Mouse (Mus musculus) heart, postnatal 25 days (tissue): ENCODE measurements at regions not wholly inside any gene's neighbourhood (a gene's known extent, or its start where the extent isn't known, plus 50 kb on each side); places are given as distances from the start of the nearest gene placed in this dataset.
"Not testable (repeated sequence)": the region's sequence is repeated elsewhere in the genome, so short reads cannot be mapped to it uniquely, and the experiment has no call there.

Experiments
- DNase-seq: peaks from one replicate; pipeline ENCODE4 v3.0.0; 2022; ENCODE audit warnings: low spot score
- intact Hi-C: fragments of 180-260 bp; cut with DNase I; formaldehyde crosslinking; loops from one replicate; pipeline ENCODE4 v1.15.1; 2025

DNA sequence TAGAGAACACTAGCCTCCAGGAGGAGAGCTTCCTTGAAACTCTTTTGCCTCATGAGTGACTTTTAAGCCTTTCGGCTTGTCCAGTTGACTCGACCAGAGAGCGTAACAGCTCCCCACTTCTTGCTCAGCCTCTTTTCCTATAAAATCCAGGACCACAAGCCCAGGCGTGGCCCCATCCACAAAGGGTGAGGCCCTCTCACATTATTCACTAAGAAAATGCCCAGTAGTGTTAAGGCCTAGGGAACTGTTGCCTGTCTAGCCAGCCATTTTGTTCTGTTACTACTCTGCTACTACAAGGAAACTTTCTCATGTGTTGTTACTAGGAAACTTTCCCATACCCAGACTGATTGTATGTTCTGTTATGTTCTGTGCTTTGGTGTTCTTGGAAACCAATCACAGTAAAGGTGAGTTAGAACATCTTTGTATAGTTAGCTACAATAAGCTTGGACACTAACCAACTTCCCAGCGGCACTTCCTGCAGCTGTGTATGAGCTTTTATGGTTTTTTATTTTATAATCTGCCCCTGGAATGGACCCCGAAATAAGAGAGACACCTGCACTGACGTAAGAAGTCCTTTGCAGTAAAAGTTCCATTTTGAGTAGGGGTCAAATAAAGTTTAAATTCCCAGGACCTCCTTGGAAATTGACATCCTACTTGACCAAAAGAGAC, 162.1 kb downstream of the Akr1d1 start:
- intact Hi-C loops: no loop called here
- DNase-seq: no peak

DNA sequence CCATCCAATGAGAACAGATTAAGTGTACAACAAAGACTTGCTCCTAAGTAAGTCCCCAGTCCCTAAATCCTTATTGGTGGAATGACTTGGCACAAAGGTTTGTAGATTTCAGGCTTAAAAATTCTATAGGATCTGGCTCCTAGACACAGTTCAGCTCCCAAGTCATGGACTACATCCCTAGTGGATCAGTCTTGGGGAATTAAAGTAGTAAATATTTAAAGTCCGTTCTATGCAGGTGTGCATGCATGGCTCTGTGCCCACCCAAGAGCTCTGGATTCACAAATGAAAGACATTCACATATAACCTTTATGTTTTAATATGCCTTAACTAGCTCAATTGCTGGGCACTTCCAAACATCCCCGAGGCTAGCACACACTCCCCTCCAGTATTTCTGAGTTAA, 162.8 kb downstream of the Akr1d1 start:
- intact Hi-C loops: no loop called here
- DNase-seq: no peak

DNA sequence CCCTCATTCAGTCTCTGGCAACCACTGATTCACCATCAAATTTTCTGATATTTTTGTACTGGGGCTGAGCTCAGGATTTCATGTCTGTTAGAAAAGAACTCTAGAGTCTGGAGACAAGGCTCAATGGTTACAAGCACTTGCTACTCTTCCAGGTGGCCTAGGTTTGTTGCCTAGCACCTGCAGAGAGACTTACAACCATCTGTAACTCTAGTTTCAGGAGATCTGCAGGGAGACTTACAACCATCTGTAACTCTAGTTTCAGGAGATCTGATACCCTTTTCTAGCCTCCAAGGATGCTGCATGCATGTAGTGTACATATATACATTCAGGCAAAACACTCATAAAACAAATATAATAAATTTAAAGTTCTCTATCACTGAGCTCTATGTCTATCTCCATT, 166.1 kb downstream of the Akr1d1 start:
- intact Hi-C loops: no loop called here
- no peak for DNase-seq

DNA sequence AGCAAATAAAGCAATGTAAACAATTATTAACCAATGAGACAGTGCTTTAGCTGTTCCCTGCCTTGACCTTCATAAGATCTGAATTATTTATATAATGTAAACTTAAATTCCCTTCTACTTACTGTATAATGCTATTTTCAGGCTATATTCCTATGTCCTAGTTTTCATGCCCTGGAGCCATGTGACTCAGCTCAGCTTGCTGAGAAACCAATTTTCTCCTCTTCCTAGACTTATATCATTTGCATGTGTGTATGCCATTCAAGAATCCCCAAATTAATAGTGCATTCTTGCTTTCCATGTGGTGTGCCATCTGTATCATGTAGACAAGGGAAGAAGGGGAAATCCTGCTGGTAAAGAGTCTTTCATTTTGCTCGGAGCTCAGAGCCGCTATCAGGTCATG, 166.7 kb upstream of the Trim24 start:
- DNase-seq: no peak
- intact Hi-C loops: no loop called here

DNA sequence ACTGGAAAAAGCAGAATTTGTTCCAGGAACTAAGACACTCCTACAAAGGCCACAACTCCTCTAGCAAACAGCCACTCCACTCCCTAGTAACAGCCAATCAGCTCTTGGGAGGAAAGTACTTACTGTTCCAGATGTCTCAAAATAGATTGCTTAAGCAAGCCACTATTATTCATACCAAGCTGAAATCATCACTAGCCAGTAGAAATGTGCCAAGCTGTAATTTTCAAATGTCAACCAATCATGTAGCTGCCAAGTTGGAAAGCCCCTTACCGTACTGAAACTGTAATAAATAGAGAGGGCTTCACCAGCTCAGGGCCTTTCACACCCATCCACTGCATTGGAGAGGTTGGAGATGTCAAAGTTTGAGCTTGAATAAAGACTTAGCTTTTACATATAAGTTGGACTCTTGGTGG, 164.9 kb upstream of the Trim24 start:
- no peak for DNase-seq
- intact Hi-C loops: no loop called here

DNA sequence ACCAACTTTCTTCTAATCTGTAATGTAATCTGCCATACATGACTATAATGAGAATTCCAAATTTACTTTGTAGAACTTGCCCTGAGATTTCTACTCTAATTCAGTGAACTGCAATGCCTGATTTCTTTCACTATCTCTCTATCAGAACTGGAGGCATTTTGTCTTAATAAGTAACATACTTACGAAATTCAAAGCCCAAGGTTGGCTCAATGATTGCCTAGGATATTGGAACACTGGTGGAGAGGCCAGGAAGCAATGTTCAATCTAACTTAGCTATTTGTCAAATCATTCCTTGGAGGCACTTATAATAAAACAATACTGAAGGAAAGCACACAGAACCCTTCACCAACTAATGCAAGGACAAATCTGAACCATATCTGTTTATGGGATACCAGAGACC, 162.9 kb upstream of the Trim24 start:
- intact Hi-C loops, DNase-seq: not testable (repeated sequence)

DNA sequence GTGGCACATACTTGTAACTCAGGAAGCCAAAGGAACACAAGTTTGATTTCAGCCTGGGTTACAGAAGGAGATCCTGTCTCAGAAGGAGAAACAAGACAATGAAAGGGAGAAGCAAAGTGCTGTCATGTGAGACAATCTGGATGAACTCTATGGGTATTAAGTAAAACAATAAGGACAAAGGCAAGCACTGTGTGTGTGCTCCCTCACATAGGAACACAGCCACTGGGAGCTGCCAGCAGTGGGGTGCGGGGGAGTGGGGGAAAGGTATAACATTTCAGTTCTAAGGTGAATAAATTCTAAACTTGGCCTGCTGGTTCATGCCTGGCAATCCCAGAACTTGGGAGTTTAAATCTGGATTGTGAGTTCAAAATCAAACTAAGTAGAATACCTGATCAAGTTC, 158.8 kb upstream of the Trim24 start:
- no peak for DNase-seq
- intact Hi-C loops: no loop called here

DNA sequence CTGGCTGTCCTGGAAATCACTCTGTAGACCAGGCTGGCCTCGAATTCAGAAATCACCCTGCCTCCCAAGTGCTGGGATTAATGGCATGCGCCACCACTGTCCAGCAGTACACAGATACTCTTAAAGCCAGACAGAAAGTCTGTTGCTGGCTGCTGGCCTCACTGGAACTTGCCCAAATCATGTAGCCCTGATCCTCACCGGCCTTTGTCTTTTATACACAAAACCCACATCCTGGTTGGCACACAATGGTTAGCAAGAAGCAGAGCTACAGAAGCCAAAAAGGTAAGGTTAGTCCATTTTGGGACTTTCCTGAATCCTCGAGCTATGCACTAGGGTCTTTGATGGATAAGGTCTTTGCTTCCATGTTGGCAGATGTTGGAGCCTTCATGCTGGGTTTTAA, 157.2 kb upstream of the Trim24 start:
- DNase-seq: no peak
- intact Hi-C loops: no loop called here

DNA sequence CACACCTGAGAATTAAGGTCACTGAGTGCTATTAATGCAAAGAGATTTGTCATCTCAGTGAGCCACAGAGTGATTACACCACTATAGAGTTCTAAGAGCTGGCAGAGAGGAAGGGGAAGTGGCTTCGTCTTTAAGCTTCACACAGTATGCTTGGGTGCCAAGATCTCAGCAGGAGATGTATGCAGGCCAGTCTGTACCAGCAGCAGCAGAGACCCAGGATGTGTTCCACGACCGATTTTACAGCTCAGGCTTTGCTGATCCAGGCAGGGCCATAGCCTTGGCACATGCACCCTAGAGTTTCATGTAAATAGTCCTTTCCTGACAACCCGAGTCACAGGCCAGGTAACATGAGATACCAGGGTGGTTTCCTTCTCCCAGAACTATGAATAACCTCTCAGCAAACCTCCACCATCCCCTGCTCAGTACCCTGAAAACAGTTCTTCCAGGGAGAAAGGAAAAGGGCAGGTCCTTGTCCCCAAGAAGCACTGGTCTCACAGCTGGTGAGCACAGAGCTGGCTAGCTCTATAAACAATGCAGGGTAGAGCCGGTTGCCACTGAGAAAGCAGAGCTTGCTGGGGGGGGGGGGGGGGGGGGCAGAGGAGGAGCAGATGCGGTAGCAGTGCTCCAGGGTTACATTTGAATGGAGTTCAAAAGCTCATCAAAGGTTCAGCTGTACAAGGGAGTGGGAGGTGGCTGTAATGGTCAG, 156.2 kb upstream of the Trim24 start:
- DNase-seq: no peak
- intact Hi-C loops: no loop called here

DNA sequence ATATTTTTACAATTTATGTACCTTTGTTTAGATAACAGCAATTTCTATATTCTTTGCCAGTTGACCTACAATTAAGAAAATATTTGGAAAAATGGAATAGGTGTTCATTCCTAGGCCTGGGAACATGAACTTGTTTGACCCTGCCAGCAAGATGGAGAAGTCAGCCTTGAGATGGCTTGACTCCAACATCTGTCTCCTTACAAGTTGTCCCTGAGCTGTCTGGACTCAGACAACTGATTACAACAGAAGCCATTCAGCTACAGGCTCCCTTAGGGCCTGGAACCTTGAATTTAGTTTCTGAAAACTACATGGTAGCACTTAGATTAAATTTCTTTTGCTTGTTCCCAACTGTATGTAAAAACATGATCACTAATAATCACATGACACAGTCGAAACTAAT, 148.9 kb upstream of the Trim24 start:
- intact Hi-C loops: loop anchor here (5.0 kb wide), 1 partner anchor 129 kb away; no protein-coding TSS in a partner anchor
- DNase-seq: no peak

DNA sequence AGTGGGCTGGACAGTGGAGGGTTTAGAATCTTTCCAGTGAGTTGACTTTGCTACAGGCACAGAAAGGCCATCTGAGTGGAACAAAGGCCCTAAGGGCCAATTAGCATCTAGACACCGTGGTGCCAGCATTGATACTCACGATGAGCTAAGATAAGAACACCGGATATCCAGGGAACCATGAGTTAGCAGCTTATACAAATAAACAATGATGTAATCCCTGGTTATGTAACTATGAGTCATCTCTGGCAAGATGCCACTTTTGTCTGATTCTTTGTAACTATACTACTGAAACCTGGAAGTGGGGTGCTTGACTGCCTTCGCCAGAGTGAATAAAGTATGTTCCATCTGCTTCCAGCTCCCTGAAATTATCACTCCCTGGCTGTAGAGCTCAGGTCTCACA, 147.3 kb upstream of the Trim24 start:
- DNase-seq: peak; percentile 24
- intact Hi-C loops: loop anchor here (5.0 kb wide), 1 partner anchor 131 kb away; no protein-coding TSS in a partner anchor

DNA sequence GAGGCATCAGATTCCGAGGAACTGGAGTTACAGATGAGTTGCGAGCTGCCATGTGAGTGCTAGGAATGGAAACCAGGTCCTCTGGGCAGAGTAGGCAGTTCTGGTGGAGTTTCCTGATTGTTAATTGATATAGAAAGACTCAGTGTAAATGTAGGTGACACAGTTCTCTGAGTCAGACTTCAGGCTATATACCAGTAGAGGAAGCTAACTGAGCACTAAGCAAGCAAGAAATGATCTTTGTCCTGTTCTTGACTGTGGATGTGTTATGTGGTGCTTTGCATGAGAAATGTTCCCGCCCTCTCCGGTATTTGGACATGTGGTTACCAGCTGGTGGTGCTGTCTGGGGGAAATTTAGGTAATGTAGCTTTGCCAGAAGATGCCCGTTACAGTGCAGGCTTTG, 146.4 kb upstream of the Trim24 start:
- no peak for DNase-seq

DNA sequence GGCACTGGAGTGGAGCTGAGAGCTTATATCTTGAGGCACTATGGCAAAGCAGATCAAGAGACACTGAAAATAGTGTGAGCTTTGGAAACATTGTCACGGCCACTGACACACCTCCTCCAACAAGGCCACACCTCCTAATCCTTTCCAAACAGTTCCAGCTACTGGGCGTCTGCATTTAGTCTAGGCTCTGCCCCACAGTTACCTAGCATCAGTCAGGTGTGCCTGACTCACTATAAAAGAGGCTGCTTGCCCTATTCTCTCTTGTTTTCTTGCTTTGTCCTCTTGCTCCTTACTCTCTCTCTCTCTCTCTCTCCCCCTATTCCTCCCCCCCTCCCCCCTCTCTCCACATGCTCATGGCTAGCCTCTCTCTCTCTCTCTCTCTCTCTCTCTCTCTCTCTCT, 142.0 kb upstream of the Trim24 start:
- no peak for DNase-seq

More for the DNA sequence above, 146.4 kb upstream of the Trim24 start:
- intact Hi-C loops: loop anchor here (5.0 kb wide), 1 partner anchor 132 kb away; no protein-coding TSS in a partner anchor

DNA sequence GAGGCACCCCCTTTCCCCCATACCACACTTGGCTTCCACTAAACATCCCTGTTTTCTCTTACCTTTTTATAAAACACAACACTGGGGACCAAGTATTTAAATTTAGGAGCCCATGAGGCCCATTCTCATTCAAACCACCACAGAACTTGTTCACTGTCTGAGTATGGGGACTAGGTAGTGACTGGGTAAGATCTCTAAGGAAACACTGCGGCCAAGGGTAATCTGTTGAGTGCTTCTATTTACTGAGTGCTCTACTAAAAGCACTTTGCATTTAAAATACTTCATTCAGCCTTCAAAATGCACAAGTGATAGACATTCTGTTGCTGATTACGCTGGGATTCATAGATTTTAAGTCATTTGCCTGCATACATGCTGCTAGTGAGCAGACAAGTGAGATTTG, 141.4 kb upstream of the Trim24 start:
- intact Hi-C loops: no loop called here
- no peak for DNase-seq

More for the DNA sequence above, 142.0 kb upstream of the Trim24 start:
- intact Hi-C loops: no loop called here

DNA sequence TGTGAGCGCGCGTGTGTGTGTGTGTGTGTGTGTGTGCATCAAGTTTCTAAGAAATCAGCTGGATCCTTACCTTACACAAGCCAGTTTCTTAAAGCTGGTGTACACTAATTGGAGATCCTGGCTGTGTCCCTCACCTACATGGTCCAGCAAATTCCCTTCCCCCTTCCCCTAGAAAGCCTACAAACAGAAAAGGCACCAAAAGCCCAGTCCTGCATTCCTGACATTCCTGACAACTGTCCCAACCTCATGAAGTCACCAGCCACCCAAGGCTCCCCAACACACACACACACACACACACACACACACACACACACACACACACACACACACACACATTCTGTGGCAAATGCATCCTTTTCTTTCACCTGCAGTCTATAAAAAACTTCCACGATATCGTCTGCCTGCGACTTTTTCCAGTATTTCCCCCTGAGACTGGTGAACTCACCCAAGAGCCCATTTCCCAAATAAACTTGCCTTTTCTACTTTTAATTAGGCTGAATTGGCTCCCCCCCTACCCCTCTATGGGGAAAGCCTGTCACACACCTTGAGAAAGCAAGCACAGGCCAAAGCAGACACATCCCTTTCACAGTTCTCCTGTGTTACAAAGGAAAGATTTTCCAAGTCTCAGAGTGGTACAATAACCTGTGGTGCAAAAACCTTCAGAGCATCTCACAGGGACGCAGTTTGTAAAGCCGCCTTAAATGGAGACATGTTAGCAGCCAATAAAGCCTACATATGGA, 139.9 kb upstream of the Trim24 start:
- intact Hi-C loops: no loop called here
- no peak for DNase-seq

DNA sequence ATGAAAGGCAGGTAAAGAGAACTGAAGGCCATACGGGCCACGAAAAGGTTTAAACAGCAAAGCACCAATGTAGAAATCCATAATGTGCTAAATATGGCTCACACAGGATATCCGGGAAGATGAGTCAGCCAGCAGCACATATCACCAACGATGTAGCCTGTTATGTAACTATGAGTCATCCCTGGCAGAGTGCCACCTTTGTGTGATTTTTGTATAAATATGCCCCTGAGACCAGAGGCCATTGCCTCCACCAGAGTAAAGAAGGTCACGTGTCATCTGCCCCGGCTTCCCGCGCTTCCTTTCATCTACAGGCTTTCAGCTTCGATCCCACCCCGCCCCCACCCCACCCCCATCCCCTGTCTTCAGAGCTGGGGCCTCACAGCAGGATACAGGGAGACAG, 138.2 kb upstream of the Trim24 start:
- peak; percentile 70 for DNase-seq
- intact Hi-C loops: no loop called here

DNA sequence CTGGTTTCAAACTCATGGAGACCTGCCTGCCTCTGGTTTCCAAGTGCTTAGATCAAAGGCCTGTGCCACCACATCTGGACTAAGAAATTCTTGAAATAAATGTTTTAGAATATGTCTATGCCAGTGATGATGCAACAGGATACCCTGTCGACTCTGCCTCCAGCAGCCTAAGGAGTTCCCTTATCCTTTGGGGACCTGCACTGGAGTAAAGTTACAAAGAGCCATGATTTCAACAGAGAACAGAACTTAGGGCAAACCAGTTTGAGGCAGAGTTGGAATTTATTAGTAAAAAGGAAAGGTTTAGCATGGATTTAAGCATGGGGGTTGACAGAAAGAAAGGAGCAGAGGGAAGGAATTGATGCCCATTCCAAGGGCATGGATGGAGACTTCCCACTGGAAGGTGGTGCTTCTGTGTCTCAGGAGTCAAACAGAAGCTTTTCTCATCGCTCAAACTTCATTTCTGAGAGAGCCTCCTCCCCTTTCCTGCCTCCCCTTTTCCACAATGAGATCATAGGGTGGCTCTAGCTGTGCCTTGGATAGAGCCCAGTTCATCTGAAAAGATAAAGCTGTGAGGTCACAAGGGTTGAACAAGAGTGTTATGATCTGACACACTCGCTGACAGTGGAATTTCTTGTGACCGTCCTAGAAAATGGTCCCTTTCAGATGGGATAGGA, 135.2 kb upstream of the Trim24 start:
- intact Hi-C loops: loop anchor here (5.0 kb wide), 1 partner anchor 143 kb away; no protein-coding TSS in a partner anchor
- DNase-seq: peak; percentile 31

DNA sequence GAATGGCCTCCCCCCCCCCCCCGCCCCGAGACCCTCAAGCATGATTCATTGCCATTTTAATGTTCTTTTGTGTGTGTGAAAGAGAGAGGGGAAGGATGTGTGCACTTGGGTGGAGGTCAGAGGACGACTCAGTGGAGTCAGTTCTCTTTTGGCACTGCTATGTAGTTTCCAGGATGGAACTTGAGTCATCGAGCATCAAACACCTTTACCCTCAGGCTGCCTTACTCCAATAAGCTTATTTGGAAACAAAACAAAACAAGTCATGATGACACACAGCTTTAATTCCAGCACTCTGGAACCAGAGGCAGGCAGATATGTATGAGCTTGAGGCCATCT, 134.7 kb upstream of the Trim24 start:
- intact Hi-C loops: loop anchor here (5.0 kb wide), 1 partner anchor 144 kb away; no protein-coding TSS in a partner anchor
- peak; percentile 7 for DNase-seq

DNA sequence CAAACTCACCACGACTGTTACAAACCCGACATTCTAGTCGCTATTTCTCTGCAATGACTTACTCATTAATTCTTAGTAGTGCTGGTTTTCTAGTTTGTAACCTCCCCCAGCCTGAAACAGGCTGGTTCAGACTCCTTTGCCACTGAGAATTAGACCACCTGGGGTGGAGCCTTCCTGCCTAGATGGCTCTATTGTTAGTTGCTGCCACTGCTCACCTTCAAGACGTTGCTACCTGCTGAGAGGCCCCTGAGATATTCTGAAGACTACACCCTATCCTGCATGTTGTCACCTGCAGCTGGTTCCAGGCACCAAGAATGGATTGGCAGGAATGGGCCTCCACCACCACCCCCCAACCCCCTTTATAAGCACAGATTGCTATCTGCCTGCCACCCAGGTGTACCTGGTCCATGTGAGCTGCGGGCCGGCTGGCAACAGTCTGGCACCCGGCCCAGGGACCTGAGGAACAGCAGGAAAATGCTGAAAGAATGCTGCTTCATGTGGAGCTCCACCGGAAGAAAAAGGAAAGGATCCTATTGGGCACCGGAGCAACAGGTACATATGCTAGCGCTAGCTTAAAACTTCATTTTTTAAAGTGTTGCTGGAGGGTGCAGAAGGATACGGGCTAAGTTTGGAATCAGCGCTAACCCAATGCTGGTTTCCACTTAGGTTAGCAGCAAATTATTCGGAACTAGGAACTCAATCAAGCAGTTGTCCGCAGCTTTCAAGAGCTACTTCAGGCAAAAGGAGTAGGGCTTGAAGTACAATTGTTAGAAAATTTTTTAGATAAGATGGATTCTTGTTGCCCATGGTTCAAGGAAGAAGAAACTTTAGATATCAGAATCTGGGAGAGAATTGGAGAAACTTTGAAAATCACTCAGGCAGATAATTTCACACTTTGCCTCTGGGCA, 129.4 kb upstream of the Trim24 start:
- no peak for DNase-seq
- intact Hi-C loops: no loop called here
